In the genomic region with DNA sequence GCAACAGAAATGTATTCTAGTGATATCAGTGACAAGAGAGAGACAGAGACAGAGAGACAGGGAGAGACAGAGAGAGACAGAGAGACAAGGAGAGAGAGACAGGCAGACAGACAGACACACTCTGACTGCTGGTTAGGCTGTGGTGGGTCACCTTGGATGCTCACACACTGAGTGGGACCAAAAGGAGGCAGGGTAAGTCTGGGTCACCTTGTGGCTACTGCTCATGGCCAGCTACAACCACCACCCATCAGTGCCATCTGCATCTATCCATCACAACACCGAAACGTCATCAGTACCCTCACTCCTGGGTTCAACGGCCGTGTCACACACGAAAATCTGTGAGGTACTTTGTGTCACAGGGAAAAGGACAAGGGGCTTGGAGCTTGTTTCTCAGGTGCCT, we compare ENCODE assay signal across 8 mouse cellular contexts. TPM values are rescaled to one million over a fixed set of nuclear protein-coding genes. Genes with fewer than 3 reads are reported as not detected.
DNase-seq lines count a peak whose midpoint lies in the region; ATAC-seq and TF ChIP-seq lines count a peak whose summit lies in the region.

No protein-coding gene starts in this region.

- TF ChIP-seq CTCF in layer of hippocampus, adult 2 months (conservative IDR thresholded peaks at IDR 0.05), result no peak

- 0 out of 2 replicates have a peak overlapping the region, but pooled peaks have one; percentile 15 for H3K4me2 ChIP-seq in forebrain, embryonic 11.5 days (ENCODE audit: low read depth, low read length, severe bottlenecking)
- H3K4me2 ChIP-seq in limb, embryonic 12.5 days, result peak overlapping the region; percentile 36
- peak overlapping the region; percentile 43 for H3K4me2 ChIP-seq in neural tube, embryonic 13.5 days

- no peaks in the 10 kb centered on the region for H3K27me3 ChIP-seq in forebrain, embryonic 11.5 days (ENCODE audit: control insufficient read depth, insufficient read depth, low read length)
- H3K27me3 ChIP-seq in limb, embryonic 12.5 days, result no peaks in the 10 kb centered on the region
- no peaks in the 10 kb centered on the region for H3K27me3 ChIP-seq in neural tube, embryonic 13.5 days

- peaks cover 24% of the 10 kb centered on the region for H3K4me1 ChIP-seq in forebrain, embryonic 11.5 days (replicated peaks; ENCODE audit: control insufficient read depth, insufficient read depth, low read length)
- peaks cover 22% of the 10 kb centered on the region for H3K4me1 ChIP-seq in limb, embryonic 12.5 days (replicated peaks)
- H3K4me1 ChIP-seq in neural tube, embryonic 13.5 days (replicated peaks), result peaks cover 40% of the 10 kb centered on the region

- WGBS in forebrain, embryonic 11.5 days, result 92% methylated on average over 5 of the region's 5 CpGs
- WGBS in limb, embryonic 12.5 days, result 76% methylated on average over 5 of the region's 5 CpGs
- WGBS in neural tube, embryonic 13.5 days, result 83% methylated on average over 5 of the region's 5 CpGs

- H3K27ac ChIP-seq in layer of hippocampus, adult 2 months, result peak overlapping the region; percentile 79
- H3K27ac ChIP-seq in forebrain, embryonic 11.5 days (ENCODE audit: low read depth, low read length), result 0 out of 2 replicates have a peak overlapping the region, but pooled peaks have one; percentile 10
- H3K27ac ChIP-seq in limb, embryonic 12.5 days, result peak overlapping the region; percentile 60; the same call in 1 of the 2 replicates
- peak overlapping the region; percentile 81 for H3K27ac ChIP-seq in neural tube, embryonic 13.5 days (replicated peaks)

- no peak for ATAC-seq in forebrain, embryonic 11.5 days (replicated peaks; ENCODE audit: low FRiP score)
- ATAC-seq in limb, embryonic 12.5 days (ENCODE audit: insufficient number of reproducible peaks, insufficient read depth, low FRiP score, low TSS enrichment, low read depth), result peak; percentile 38; the same call in 1 of the 2 replicates
- peak; percentile 45; the same call in 1 of the 2 replicates for ATAC-seq in neural tube, embryonic 13.5 days (ENCODE audit: low read depth)

- H3K4me3 ChIP-seq in layer of hippocampus, adult 2 months, result no peak overlapping the region; the same call in 1 of the 2 replicates
- H3K4me3 ChIP-seq in forebrain, embryonic 11.5 days (ENCODE audit: low read depth, low read length), result no peak overlapping the region
- H3K4me3 ChIP-seq in limb, embryonic 12.5 days (replicated peaks), result 0 out of 2 replicates have a peak overlapping the region, but pooled peaks have one; percentile 2
- peak overlapping the region; percentile 9; the same call in 1 of the 2 replicates for H3K4me3 ChIP-seq in neural tube, embryonic 13.5 days

- DNase-seq in layer of hippocampus, adult 2 months (ENCODE audit: low spot score in 2 of 2), result no peak
- DNase-seq in layer of hippocampus, postnatal 25 days (ENCODE audit: extremely low spot score in 1 of 2, low spot score in 1 of 2), result no peak
- DNase-seq in forebrain, embryonic 11.5 days (ENCODE audit: low spot score), result no peak
- DNase-seq in frontal cortex, adult 2 months (ENCODE audit: extremely low spot score in 1 of 2, low spot score in 1 of 2), result no peak
- no peak for DNase-seq in thymus, postnatal 36 days
- DNase-seq in layer of hippocampus, postnatal 36 days, result no peak

- H3K9ac ChIP-seq in forebrain, embryonic 11.5 days (ENCODE audit: low read length), result peak overlapping the region; percentile 45
- no peak overlapping the region; the same call in 1 of the 2 replicates for H3K9ac ChIP-seq in limb, embryonic 12.5 days (replicated peaks)
- H3K9ac ChIP-seq in neural tube, embryonic 13.5 days, result peak overlapping the region; percentile 53

- no peaks in the 10 kb centered on the region for H3K36me3 ChIP-seq in forebrain, embryonic 11.5 days (ENCODE audit: control insufficient read depth, insufficient read depth, low read length)
- no peaks in the 10 kb centered on the region for H3K36me3 ChIP-seq in limb, embryonic 12.5 days
- H3K36me3 ChIP-seq in neural tube, embryonic 13.5 days, result no peaks in the 10 kb centered on the region

- no peaks in the 10 kb centered on the region for H3K9me3 ChIP-seq in forebrain, embryonic 11.5 days (ENCODE audit: control insufficient read depth, low read length)
- H3K9me3 ChIP-seq in limb, embryonic 12.5 days, result no peaks in the 10 kb centered on the region
- no peaks in the 10 kb centered on the region for H3K9me3 ChIP-seq in neural tube, embryonic 13.5 days

RNA-seq across cellular contexts. Expression of gene Prkcz, which starts 53.6 kb away (rescaled TPM):
- total RNA-seq in layer of hippocampus, adult 2 months (2021), result 100 to 1,000 TPM; 158 to 160 TPM
- 100 to 1,000 TPM; 161 to 170 TPM for total RNA-seq in layer of hippocampus, postnatal 25 days (2021)
- 16.5 and 20.8 TPM in 2 replicates for polyA plus RNA-seq in forebrain, embryonic 11.5 days (2014; fragmentation: Nextera tagmentation; extraction: Ambion mirVana)
- 7.9 and 9.0 TPM in 2 replicates for polyA plus RNA-seq in limb, embryonic 12.5 days (2016; fragmentation: Nextera tagmentation; extraction: Ambion mirVana)
- polyA plus RNA-seq in neural tube, embryonic 13.5 days (2015; fragmentation: Nextera tagmentation; extraction: Ambion mirVana), result 60.3 and 62.3 TPM in 2 replicates
- polyA plus RNA-seq in frontal cortex, adult 2 months (2012; rRNA removed), result 217 and 235 TPM in 2 replicates
- total RNA-seq in layer of hippocampus, postnatal 36 days (2021), result 100 to 1,000 TPM; 156 to 166 TPM

RNA-seq across cellular contexts. Expression of gene Faap20, which starts 58.0 kb away (rescaled TPM):
- total RNA-seq in layer of hippocampus, adult 2 months (2021), result 10 to 100 TPM; 29.2 to 34.3 TPM
- 10 to 100 TPM; 29.2 to 36.6 TPM for total RNA-seq in layer of hippocampus, postnatal 25 days (2021)
- polyA plus RNA-seq in forebrain, embryonic 11.5 days (2014; fragmentation: Nextera tagmentation; extraction: Ambion mirVana), result 105 and 107 TPM in 2 replicates
- 96.0 and 99.2 TPM in 2 replicates for polyA plus RNA-seq in limb, embryonic 12.5 days (2016; fragmentation: Nextera tagmentation; extraction: Ambion mirVana)
- 76.3 and 84.2 TPM in 2 replicates for polyA plus RNA-seq in neural tube, embryonic 13.5 days (2015; fragmentation: Nextera tagmentation; extraction: Ambion mirVana)
- 41.0 and 42.9 TPM in 2 replicates for polyA plus RNA-seq in frontal cortex, adult 2 months (2012; rRNA removed)
- total RNA-seq in layer of hippocampus, postnatal 36 days (2021), result 10 to 100 TPM; 30.9 to 35.1 TPM

Comparison
In these comparisons a context has a peak if more than half of its experiments do, and no peak if none do; other contexts are left out.
1. H3K27ac ChIP-seq: peak in every context shown above with its lines; median percentile 81 in neural tube, embryonic 13.5 days; 79 in layer of hippocampus, adult 2 months; 60 in limb, embryonic 12.5 days; 10 in forebrain, embryonic 11.5 days.
2. H3K4me3 ChIP-seq: peak in limb, embryonic 12.5 days (single experiment) and neural tube, embryonic 13.5 days (single experiment); none in layer of hippocampus, adult 2 months (single experiment) and forebrain, embryonic 11.5 days (single experiment).
3. Peak in every context shown above with its lines, with median percentiles within 50 percentile points of each other: H3K4me2 ChIP-seq.